Mouse (Mus musculus) retina, postnatal 1 day (tissue): ENCODE data around the gene Snw1.

Experiments used
- DNase-seq: peaks from one replicate; pipeline ENCODE4 v3.0.0-alpha.2; 2012

The Snw1 gene

DNA sequence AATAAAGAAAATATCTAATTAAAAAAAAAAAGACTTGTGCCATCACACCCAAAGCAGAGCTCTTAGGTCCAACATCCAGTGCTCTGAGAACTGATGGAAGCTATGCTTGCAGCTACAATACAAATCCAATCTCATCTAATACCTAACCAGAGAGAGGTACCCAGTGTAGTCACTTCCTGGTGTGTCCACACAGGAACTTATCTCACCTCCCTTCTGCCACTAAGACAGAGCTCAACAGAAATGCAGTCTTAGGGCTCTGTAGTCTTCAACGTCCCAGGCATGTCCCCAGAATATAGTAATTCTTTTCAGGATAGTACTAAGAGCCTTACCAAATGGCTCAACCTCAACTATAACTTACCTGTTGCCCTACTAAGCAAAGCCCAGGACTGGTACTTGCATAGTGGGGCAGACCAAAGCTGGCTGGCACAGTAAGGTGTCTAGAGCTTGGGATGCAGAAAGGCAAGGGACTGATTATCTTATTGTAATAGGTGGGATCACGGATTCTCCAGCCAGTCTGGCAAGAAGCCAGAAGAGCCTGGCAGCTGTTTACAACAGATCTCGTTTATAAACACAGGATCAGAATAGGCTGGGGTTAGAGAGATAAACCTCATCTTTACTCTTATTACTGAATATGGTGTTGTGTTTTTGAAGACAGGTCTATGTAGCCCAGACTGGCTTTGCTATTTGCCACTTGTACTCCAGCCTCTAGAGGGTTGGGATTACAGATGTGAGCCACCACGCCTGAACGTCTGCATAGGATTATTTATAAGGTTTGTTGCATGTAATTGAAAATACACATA, 50.2 kb downstream of the Snw1 start:
- DNase-seq, result peak; percentile 43

DNA sequence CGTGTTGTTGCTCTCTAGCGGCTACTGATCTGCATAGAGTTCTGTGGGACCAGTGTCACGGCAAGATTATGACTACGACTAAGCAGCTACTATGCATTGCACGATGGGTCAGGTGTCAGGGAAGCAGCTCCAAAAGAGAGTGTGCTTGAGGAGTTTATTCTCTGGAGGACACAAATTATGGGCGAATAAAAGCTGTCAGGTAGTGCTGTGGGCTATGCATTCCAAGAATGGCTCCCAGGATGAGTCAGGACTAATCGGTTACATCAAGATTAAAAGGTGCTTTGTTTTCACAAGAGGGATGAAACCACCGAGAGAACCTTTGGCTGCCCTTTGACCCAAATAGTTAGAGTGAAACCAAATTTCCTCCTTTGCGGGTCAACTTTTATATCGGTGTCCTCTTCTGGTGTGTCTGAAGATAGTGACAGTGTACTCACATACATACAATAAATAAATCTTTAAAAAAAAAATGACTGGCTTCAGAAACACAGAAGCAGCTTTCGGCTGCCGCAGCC, 52.0 kb downstream of the Snw1 start:
- DNase-seq, result no peak

DNA sequence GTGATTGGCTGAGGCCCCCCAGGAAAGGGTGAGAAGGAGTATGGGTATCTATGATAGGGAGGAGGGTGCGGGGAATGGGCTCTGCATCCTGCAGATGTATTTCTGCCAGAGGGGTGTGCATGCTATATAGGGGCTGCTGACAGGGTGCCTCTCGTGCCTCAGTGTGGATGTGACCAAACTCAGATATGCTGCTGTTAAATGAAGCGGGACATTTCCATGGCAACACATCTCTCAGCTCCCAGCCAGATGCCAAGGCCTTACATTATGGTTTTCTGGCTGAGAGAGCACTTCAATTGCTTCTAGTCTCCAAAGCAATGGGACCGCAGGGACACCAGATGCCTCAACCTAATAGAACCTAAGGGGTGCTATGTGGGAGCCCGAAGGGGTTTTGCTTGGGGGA, 53.2 kb downstream of the Snw1 start:
- DNase-seq, result peak; percentile 93

DNA sequence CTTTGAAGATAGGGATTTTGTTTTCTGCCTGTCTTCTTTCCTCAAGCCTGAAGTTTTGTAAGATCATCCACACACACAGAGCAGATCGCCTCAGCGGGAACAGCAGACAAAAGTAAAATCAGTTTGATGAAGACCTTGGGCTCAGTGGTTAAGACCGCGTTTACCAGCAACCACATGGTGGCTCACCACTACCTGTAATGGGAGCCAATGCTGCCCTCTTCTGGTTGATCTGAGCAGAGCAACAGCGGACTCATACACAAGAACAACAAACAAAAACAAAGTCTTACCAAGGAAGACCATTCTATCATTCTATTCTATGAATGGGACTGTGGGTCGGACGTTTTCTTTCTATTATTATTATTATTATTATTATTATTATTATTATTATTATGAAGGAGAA, 55.4 kb downstream of the Snw1 start:
- DNase-seq, result peak; percentile 69

DNA sequence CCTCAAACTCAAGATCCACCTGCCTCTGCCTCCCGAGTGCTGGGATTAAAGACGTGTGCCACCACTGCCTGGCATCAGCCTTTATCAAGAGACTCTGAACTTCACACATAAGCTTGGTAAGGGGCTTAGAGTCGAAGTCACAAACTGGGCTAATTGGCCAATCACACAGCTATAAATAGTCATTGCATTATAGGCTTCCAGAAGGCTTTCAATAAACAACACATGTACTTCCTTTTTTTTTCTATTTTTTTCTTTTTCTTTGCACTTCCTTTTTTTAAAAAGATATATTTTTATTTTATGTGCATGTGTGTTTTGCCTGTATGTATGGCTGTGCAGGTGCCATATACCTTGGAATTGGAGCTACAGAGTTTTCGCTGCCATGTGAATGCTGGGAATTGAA, 56.7 kb downstream of the Snw1 start:
- DNase-seq, result no peak

DNA sequence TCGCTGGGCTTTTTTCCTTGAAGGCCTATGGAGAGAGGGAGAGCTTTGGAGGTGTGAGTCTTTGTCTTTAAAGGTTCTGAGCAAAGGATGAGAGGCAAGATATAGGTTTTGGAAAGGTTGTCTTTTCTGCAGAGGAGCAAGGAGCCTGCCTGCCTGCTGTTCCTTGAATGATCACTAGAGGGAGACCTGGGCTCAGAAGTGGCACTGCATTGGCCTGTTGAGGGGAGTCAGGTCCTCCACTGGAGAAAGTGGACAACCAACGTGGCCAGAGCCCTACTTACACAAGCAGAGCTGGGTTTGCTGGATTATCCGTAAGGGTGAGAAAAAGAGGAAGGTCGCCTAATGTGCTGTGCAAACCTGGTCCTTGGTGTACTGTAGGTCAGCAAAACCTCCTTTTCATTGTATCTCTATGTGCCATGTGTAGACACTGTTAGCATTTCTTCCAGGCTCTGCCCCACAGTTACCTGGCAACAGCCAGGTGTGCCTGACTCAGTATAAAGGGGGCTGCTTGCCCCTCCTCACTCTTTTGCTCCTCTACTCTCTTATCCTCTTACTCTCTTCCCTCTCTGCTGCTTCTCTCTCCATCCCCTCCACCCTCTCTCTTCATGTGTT, 58.8 kb downstream of the Snw1 start:
- DNase-seq, result peak; percentile 83

DNA sequence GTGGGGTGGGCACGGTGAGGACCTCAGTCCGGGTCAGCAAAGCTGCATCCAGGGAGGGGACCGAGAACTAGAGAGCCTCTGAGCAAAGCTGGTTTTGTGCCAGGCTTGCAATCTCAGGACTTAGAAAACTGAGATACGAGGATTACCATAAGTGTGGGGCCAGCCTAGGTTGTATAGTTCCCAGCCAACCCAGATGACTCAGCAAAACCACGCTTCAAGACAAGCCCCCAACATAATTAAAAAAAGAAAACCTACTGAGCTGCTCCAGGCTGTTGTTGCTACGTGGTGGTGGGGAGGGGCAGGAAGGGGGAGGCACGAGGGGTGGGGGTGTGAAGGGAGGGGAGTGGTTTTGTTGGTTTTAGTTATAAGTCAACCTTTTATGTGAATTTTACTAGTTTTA, 61.1 kb downstream of the Snw1 start:
- DNase-seq, result no peak

DNA sequence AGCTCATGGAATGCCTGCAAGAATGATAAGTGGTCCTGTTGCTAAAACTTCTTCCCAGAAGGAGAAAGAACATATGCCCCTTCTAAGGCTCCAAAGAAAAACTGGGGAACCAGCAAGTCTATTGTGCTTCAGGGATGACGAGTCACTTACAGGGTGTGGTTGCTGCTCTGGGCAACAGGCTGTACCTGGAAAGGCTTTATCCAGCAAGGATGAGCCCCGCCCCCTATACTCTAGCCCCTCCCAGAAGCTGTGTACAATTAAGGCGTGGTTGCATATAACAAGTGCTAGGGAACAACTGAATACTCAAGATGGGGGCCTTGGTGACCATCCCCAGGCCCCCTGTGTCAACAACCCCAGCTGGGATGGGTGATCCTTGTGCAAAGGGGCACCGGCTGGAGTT, 63.0 kb downstream of the Snw1 start:
- no peak for DNase-seq

DNA sequence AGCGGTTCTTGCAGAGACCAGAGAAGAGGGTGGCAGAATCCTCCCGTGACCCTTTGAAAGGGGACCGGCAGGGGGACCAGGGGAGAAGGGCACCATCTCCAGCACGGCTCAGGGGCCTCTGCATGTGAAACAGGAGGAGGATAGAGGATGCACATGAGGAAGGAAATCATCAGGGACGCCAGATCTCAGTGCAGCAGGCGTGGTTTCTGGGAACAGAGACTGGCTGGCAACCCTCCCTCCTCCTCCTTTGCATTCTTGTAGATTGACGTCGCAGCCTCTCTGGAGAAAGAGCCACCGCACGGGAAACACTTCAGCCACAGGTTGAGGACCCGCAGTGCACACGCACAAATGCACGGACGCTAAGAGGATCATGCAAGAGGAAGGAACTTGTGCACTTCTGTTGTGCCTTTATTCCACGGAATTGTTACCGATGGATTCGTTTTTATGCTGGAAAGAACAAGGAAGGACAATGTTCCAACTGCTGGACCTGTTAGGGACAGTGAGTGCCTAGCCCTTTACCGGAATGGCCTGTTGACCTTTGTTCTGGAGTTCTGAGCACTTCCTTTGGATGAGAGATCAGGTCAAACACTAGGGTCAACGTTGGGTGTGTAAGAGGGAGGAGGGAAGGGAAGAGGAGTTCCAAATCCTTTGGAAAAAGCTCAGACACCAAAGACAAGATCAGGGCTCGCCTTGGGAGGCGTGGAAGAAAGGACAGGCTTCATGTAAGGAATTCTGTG, 64.0 kb downstream of the Snw1 start:
- peak; percentile 52 for DNase-seq

DNA sequence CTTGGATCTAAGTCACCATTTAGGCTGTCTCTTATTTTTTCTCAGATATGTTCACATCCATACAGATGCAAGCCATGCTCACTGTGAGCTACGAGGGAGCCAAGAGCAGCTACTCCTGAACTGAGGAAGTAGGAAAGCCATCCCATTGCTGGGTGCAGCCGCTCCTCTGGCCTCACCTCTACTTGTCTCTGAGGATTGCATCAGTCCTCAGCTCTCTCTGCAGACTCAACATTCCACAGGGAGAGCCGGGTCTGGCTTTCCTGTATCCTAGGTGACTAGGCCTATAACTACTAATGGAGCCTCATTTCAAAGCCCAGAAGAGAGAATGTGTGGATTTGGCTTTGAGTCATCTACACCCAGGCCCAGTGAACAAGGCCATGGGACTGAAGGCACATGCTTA, 66.4 kb downstream of the Snw1 start:
- DNase-seq, result no peak

DNA sequence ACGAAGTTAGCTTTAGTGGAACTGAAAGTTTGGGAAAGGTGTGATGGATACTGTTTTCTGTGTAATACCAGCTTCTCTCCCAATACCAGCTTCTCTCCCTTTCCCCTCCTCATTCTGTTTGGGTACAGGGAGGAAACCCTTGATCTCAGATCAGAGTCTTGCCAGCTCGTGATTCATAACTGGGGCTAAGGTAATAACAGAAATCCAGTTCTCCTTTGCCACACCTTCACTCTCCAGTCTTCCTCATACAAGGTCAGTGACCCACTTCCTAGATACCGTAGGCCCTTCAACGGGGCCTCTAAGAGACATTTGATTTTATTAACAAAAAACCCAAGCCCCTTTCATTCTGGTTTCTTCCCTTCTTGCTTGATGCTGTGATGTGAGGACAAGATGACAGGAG, 66.9 kb downstream of the Snw1 start:
- no peak for DNase-seq

DNA sequence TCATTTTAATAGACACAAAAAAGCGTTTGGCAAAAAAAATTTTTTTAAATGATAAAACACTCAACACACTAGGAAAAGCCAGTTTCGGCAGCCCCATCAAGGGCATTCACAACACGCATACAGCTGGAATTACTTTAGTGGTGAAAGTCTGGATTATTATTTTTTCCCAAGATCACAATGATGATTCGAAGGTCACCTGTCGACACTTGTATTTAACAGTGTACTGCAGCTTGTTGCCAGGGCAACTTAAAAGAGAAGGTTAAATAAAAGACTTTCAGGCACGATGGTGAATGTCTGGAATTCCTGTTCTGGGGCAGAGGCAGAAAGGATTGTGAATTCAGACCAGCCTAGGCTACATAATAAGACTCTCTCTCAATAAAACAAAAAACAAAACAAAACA, 70.2 kb downstream of the Snw1 start:
- DNase-seq, result no peak

DNA sequence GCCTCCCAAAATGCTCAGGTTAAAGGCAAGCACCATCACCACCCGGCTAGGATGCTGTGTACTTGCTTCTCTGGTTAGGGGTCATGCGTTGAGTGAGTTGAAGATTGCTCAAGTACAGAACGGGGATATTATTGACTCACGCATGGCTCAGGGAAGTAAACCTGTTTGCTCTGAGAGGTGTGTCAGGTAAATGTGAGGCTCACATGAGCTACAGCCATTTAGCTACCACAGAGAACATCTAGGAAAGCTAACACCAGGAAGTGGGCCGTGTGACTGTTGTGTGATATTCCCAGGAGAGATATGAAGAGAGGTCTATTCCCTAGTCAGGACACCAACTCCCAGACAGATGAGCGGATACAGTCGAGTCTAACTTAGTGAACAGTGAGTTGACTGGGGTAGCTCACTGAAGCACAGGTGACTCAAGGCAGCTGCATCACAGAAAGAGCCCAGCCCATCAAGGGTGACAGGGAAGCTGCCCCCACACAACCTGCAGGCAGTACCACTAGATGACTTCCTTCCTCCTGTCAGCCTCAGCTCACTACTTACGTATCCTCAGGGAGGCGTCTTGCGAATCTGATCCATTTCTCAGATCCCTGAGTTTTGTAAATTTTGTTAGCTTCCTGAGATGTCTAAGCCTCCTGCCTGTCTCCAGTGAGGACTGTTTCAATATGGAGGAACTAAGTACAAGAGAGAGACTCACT, 72.8 kb downstream of the Snw1 start:
- no peak for DNase-seq
